Mouse (Mus musculus) layer of hippocampus, adult 9-10 months (tissue): ENCODE measurements around the gene Snrnp35.
A peak's percentile ranks its signal among the peaks of the same experiment; 100 is the strongest.
"Not testable (repeated sequence)": the region's sequence is repeated elsewhere in the genome, so short reads cannot be mapped to it uniquely, and the experiment has no call there.

Experiments used
- DNase-seq: peaks from one replicate; pipeline ENCODE4 v3.0.0; 2022; ENCODE audit warnings: low spot score

Gene Snrnp35

GRCm38 (mm10) chr5:124482966-124483654, at the start of gene Snrnp35:
Gene Snrnp35 (plus strand): TSS chr5:124483134.
- peak; percentile 72 for DNase-seq

GRCm38 (mm10) chr5:124438229-124438628, 44.7 kb upstream of the Snrnp35 start:
- no peak for DNase-seq

GRCm38 (mm10) chr5:124438746-124439145, 44.2 kb upstream of the Snrnp35 start:
- DNase-seq = no peak

- DNase-seq = peak; percentile 91
Observed at GRCm38 (mm10) chr5:124439447-124440093, 43.4 kb upstream of the Snrnp35 start, which contains the start of gene Kmt5a. Gene Kmt5a (plus strand): TSS chr5:124439930.

- DNase-seq = no peak
Observed at GRCm38 (mm10) chr5:124440094-124440701, 42.7 kb upstream of the Snrnp35 start.

GRCm38 (mm10) chr5:124442628-124443027, 40.3 kb upstream of the Snrnp35 start:
- no peak for DNase-seq

GRCm38 (mm10) chr5:124444208-124444607, 38.7 kb upstream of the Snrnp35 start:
- DNase-seq = no peak

GRCm38 (mm10) chr5:124444661-124445561, 38.0 kb upstream of the Snrnp35 start:
- no peak for DNase-seq

GRCm38 (mm10) chr5:124445621-124446293, 37.2 kb upstream of the Snrnp35 start:
- DNase-seq = no peak

- DNase-seq = no peak
Observed at GRCm38 (mm10) chr5:124446301-124446881, 36.5 kb upstream of the Snrnp35 start.

- DNase-seq = no peak
Observed at GRCm38 (mm10) chr5:124449494-124449893, 33.4 kb upstream of the Snrnp35 start.

- no peak for DNase-seq
Observed at GRCm38 (mm10) chr5:124450051-124450450, 32.9 kb upstream of the Snrnp35 start.

GRCm38 (mm10) chr5:124450641-124451340, 32.1 kb upstream of the Snrnp35 start:
- no peak for DNase-seq

GRCm38 (mm10) chr5:124452494-124453228, 30.3 kb upstream of the Snrnp35 start:
- no peak for DNase-seq

- DNase-seq = no peak
Observed at GRCm38 (mm10) chr5:124453339-124454081, 29.4 kb upstream of the Snrnp35 start.

- no peak for DNase-seq
Observed at GRCm38 (mm10) chr5:124454082-124454419, 28.9 kb upstream of the Snrnp35 start.

GRCm38 (mm10) chr5:124456762-124457161, 26.2 kb upstream of the Snrnp35 start:
- no peak for DNase-seq

- not testable (repeated sequence) for DNase-seq
Observed at GRCm38 (mm10) chr5:124460922-124461321, 22.0 kb upstream of the Snrnp35 start.
